Mouse (Mus musculus) natural killer cell, adult 2 months (primary cell): ENCODE measurements around the gene Tmem110.

ENCODE experiments used
- DNase-seq, 2 experiments: peaks; one replicate each; pipeline ENCODE4 v3.0.0; 2022; ENCODE audit warnings: low spot score in 2 of 2

The Tmem110 gene

DNA sequence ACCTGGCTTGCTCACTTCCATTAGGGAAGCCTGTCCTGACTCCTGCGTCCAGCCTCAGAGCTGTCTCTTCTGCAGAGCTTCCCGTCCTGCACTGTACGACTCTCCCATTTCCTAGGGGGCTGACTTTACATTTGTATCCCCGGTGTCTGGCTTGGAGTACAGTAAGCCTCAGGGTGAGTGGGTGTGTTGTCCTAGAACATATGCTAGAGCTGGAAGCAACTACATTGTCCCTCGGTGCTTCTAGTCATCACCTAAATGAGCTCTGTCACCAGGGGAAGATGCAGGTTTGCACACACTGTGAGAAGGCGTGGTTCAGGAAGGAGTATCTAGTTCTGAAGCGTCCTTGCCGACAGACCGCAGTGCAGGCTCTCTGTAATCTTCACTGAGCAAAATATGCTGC lies 37.0 kb downstream of the Tmem110 start:
- DNase-seq, result no peak

DNA sequence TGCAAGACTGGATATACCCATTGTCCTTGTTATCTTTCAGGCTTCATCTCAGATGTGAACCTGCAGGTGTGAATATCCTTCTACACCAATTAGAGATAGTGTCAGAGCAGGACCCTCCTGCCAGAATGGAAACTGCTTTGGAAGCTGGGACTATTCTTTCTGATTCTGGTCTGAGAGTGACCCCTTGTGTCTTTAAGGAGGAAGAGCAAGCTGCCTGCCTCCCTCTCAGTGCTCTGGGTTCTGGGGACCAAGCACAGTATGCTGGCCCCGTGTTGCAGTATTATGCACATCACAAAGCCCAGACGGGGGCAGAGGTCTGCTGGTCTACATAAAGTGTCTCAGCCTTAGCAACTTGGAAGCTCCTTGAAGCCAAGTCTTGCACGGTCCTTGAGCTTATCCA lies 39.9 kb downstream of the Tmem110 start:
- no peak for DNase-seq

DNA sequence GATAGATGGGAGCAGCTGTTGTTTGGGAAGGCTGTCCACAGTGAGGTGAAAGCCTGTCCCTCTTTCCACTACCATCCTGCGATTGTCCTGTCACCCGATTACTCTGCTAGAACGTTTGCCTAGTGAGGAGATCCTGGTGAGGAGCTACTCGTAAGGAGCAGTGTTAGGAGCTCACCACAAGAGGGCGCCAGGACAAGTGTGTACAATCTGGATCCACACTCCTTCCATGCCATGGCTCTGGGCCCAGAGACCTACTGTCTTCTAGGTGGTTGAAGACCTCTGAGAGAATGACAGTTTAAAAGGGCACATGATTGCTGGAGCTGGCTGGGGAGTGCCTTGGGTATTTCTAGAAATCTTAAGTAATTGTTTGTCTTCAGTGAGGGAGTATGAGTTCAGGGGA lies 41.7 kb downstream of the Tmem110 start:
- peak; percentile 21 to 54 for DNase-seq

DNA sequence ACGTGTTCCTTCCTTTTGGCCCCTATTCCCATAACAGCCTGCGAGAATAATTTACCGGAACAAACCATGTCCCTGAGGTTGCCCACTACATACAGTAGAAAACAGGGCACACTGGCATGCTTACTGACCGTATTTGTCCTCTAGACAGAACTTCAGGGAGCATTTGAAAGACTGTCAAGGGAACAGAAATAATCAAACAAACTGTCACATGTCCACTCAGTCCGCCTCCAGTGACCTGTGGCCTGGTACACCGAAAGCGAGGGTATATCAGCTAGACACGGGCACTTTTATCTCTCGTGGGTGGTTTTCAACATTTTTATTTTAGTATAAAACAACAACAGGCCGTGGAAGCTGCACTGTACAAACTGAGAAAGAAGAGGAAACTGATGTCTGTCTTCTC lies 43.4 kb downstream of the Tmem110 start:
- no peak for DNase-seq

DNA sequence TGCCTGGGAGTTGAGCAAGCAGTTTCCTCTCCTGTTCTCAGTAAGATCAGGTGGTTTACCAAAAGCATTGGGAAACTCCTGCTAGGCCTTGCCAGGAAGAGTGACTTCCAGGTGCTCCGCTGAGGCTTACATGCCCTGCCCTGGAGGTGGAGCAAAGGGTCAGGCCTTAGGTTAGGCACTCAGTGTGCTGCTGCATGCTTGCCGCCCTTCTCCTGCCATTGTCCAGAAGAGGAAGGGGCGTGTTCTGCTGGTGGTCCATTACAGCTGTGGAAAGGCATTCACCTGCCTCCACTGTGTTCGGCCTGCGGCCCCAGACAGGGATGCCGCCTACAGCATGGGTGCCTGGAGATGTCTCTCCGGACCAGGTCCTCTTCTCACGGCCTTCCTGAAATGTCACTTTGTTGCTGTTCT lies 44.0 kb downstream of the Tmem110 start:
- DNase-seq, result no peak

DNA sequence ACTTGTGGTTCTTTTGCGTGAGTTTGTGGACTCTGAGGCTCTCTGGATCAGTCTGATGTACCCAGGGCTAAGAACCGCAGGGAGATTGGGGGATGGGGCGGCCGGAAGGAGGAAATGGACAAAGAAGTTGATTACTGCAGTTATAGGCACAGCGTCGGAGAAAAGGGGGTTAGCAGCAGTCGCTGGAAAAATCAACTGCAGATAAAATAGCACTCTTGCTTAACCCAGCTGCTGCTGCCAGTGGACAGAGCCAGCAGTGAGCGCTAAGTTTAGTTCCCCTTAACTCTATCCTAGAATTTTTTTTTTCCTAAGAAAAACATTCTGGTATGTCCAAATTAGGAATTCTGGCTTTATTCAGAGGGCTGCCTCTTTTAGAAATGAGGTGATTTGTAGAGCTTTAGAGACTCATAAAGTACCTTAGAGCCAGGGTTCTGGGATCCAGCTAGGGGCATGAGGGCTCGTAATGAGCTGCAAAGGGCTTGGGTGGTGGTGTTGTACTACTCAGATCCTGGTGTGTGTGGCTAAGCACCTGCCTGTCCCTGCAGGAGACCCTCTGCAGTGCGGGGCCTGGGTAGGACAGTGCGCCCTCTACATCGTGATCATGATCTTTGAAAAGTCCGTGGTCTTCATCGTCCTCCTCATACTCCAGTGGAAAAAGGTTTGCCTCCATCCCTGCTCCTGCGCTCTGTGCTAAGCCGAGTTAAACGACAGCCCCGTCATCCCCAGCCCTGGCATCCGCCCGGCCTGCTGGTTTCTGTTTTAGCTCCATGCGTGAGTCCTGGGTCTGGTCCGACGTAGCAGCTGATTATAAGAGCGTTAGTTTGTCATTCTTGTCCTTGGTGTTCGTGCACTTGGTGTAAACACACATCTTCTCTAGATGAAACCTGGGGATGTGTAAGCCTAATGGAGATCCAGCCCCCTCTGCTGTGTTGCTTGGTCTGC lies 45.1 kb downstream of the Tmem110 start:
- DNase-seq, result no peak

DNA sequence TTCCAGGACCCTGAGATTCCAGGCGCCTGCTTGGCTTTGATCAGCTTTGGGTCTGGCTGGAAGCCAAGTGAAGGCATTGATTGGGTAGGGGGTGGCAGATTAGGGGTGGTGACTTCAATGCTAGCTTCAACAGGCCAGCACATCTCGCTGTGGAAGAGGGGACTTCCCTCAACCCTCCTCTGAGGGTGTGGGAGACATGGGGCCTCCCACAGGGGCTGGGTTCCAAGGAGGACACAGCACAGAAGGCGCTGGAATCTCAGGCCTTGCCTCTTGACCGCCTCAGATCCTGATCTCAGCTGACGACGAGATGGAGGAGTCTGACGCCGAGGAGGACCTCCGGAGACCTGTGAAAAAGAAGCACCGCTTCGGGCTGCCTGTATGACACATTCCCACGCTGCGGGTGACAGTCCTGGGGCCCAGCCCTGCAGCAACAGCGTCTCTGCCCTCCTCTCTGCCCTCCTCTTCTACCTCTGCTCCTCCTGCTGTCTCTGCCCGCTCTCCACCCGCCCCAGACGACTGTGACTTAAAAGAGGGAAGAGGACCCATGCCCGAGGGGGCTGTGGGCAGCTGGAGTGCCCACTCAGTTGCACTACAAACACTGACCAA lies 48.8 kb downstream of the Tmem110 start:
- no peak for DNase-seq

DNA sequence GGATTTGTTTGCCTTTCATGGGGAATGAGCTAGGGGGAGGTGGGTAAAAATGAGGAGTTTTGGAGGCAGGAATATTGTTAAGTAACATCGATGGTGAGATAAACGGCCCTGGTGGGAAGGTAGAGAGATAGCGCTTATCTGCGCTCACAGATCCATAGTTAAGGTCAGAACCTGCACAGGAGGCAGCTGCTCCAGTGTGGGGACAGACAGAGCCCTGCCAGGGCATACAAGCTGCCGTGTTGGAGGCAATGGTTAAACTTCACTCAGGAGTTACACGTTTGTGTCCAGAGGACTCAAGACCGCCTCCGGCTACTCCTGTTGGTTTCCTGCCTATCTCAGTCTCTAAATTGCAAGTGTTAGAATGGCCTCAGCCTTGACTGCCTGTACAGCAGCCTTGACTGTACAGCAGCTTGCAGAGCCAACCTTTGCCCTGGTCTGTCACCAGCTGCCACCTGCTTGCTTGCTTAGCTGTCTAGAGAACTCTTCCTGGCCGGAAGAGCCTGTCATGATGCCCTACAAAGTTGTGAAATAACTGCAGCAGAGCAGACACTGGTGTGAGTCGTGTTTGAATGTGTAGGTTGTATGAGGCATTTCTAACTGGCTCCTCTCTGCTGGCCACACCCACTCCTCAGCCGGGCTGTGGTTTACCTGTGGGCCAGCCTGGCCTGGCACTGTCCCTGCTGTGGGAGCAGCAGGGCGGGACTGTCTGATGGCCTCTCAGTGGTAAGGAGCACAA lies 49.9 kb downstream of the Tmem110 start:
- DNase-seq, result no peak

DNA sequence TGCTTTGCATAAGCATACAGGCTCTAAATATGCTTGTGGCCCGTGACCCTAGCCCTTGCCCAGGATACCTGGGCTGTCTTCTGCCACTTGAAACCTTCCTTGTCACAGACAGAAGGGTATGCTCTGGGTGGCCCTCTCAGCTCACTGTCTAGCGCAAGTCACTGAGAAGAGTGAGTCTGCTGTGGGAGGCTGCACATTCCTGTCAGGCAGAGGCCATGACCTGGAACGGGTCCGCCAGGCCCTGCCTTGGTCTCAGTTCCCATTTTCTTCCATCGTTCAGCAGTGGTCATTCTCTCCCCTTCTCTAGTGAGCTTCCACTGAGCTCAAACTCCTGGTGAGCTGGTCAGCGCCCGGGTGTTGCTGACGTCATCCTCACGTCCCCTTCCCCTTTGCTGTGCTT lies 50.6 kb downstream of the Tmem110 start:
- no peak for DNase-seq

DNA sequence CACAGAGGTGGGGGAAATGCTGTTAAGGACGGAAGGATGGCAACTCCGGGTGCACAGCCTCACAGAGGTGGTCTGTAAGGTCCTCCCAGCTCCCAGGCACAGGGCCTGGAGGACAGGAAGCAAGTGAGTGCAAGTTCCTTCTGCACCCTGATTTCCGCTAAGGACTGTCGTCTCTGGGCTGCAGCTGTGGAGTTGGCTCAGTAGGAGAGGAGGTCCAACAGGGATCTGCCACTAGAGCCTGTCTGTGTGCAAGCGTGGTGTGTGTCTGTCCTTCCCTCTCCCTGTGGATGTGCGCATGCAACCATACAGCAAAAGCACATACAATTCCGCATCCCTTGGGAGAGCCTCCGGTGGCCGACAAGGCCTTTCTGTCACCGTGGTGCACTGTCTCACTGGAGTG lies 51.1 kb downstream of the Tmem110 start:
- no peak for DNase-seq

DNA sequence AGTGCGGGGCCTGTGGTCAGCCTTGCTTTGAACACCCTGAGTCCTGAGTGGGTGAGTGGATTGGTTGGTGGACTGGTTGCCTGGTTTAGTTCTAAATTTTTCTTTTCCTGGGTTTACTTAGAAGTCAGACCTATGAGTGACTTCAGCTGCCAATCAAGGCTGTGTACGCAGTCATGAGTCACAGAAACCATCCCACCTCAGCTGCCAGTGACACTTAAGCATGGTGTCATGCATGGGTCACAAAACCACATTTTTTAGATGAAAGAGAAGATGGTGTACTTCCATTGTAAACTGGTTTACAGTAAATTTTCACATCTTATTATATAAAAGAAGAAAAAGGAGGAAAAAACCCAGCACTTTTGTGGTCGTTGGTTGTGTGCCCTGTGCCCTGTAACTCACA lies 52.4 kb downstream of the Tmem110 start:
- no peak for DNase-seq

DNA sequence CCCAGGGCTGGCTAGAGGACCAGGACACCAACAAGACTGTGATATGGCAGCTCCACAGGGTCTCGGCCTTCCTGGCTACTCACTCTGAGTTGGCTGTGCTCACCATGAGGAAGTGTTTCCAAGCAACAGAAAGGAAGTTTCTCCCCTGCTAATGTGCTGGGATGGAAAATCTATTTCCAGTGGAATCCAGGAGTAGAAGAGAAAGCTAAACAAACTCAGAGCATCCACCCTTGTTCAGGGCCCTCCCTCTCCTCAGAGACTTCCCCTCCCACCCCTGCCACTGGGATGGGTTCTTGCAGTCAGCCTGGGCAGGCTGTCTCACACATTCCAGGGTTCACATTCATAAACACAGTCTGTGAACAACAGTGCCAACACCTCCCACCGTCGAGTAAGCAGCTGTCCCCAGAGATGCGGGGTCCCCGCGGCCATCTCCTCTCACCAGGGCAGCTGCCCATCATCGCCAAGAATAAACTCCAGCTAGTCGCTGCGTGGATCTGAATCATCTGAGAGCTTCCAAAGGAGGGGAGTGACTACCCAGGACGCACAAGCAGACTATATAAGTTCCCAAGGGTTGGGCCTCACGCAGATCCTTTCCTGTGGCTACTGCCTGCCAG lies 53.7 kb downstream of the Tmem110 start, which contains the start of gene Mustn1:
Mustn1 (plus strand) TSS at position 243 of the 614 bp plus-strand sequence.
- DNase-seq, result no peak

DNA sequence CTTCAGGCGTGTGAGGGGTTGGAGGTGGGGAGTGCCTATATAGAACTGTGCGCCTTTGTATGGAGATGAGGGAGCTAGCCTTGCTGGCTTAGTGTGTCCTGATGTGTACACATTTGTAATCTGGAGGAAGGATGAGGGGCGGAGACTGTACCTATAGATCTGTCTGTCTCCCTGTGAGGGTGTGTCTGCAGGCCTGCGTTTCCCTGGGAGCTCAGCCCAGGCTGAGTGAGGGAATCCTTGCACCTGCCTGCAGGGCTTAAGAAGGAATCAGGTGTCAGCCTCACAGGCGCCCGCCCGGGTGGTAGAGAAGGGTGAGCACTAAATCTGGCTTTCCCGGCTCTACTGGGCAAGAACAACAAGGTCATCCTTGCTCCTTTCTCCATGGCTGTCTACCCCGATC lies 54.4 kb downstream of the Tmem110 start:
- no peak for DNase-seq

DNA sequence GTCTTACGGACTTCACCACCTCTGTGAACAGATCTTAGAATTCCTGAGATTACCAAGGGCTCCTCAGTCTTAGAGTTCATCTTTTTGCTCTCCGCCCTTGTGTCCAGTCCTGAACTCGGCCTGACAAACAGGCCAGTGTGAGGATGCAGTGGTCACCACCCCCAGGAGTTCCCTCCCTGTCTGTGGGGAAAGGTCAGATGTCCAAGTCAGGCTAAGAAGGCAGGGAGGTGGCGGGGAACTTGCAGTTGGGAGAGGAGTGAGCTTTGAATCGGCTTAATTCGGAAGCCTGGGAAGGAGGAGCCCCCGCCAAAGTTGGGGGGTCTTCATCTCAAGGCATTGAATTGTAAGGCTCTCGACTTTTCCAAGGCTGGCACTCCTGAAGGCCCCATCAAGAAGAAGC lies 54.9 kb downstream of the Tmem110 start:
- no peak for DNase-seq

DNA sequence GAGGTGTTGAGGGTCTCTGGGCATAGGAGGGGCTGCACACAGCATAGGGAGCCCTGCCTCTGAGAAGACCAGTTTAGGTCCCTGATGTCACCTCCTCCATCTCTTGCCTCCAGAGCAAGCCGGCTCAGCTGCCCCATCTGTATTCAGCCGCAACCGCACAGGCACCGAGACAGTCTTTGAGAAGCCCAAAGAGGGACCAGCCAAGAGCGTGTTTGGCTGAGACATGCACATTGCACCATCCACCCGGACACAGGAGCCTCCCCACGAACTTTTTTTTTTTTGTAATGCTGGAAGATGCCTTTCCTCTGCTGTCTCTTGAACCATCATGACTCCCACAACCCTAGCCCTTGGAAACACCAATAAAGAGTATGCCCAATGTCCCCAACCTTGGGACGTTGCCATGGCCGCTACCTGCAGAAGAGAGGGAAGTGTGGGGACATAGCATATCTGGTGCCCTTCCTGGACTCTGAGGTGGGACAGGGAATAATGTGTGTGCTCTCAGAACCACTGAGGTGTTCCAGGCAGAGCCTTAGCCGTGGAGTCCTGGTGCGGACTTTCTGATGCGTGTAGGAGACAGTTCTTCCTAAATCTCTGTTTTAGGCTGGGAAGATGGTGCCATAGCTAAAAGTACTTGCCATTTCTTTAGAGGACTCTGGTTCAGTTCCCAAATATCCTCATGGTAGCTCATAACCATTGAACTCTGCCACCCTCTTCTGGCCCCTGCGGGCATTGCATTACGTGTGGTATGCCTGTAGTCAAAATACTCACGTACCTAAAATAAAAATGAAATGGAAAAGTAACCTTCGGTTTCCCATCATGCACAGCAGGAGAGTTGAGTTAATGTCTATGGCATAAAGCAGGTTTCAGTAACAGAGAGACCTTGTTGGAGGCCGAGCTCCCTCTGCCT lies 55.7 kb downstream of the Tmem110 start:
- DNase-seq, result no peak

DNA sequence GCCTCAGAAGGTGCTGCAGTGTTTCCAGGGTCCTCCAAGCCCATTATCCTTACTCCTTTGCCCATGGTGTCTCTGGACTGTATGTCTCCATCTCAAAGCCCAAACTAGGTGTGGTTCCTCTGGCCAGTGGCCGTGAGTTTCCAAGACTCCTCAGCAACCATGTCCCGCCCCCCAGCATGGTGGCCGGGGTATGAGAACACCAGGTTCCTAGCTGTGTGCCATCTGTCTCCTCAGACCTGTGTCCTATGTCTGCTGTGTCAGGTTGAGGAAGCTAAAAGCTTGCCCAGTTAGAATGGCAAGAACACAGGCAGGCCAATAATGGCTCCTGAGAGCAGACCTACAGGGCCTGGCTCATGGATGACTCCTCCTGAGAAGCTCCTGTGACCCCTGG lies 56.3 kb downstream of the Tmem110 start:
- DNase-seq, result no peak

DNA sequence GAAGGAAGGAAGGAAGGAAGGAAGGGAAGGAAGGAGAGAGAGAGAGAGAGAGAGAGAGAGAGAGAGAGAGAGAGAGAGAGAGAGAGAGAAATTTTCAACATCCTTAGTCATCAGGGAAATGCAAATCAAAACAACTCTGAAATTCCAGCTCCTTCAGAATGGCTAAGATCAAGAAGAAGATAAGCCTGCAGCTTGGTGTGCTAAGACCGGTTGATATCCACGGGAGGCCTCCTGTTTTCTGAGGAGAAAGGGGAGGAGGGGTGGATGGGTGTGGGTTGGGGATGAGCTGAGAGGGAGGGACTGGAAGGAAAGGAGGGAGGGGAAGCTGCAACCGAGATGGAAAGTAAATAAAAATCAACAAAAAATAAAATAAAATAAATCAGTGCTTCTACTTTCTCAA lies 59.9 kb downstream of the Tmem110 start:
- DNase-seq, result no peak

DNA sequence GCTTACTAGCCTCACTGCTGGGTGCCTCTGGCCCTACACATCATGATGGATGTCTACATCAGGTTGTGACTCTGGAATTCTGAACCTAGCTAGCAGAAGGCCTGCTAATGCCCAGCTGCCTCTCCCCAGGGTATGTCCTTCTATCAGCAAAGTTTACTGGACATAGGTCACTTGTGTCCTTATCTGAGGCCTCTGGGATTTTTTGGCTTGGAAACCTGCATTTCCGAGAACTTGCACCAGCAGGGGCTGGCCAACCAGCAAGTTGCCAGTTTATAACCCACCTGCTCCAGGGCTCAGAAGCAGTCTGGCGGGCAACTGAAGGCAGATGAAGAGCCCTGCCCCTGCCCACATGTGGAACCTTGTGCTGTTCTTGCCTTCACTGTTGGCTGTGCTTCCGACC lies 60.8 kb downstream of the Tmem110 start, which contains the start of gene Itih4:
Itih4 (plus strand) TSS at position 273 of the 400 bp plus-strand sequence.
- no peak for DNase-seq

DNA sequence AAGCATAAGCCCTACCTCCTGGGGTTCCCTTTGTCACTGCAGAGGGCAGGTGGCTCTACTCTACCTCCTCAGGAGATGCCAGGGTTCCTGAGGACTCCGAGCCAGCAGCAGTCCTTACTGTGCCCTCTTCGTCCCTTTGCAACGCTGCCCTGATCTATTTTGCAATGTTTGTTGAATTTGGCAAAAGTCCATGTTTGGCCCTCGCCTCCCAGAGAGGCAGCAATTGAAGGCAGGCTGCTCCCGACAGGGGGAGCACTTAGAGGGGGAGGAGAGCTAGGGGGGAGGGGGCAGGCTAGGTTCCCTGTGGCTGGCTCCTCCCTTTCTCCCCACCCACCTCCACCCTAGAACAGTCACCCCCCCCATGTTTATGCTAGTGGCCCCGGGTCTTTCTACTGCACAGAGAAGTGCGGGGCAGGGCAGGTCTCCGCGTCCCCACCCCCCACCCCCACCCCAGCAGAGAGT lies 62.9 kb downstream of the Tmem110 start:
- DNase-seq, result no peak

DNA sequence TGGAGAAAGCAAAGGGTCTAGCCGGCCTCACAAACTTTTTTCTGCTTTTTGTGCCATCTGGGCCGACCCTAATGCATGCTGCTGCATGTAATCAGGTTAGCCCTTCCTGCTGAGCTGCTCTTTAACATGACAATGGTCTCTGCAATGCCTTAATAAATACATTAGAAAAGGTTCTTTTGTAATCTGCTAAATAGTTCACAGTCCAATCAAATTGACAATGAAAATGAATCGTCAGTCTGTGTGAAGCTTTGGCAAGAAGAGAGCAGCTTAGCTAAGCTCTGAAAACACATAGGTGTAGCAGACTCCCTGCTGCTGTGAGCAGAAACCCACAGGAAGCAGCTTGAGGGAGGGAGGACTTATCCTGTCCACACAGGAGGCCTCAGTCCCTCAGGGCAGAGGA lies 74.6 kb downstream of the Tmem110 start:
- DNase-seq, result no peak

DNA sequence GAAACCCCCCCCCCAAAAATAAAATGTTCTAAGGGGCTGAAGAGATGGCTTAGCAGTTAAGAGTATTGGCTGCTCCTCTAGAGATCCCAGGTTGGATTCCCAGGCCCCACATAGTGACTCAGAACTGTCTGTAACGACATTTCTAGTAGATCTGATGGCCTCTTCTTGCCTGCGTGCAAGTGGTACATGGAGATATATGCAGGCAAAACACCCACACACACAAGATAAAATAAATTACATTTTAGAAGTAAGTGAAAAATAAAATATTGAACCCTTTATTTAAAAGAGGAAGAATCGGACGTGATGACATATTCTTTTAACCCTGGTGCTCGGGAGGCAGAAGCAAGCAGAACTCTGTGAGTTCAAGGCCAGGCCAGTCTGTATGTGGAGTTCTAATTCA lies 77.2 kb downstream of the Tmem110 start:
- no peak for DNase-seq
